Mouse (Mus musculus): ENCODE data around the gene A630095N17Rik. TPM values are rescaled to one million over a fixed set of nuclear protein-coding genes. Genes with fewer than 3 reads are reported as not detected.
A peak's percentile ranks its signal among the peaks of the same experiment; 100 is the strongest.

Gene A630095N17Rik
- polyA plus RNA-seq, 1 experiment, result not detected

DNA sequence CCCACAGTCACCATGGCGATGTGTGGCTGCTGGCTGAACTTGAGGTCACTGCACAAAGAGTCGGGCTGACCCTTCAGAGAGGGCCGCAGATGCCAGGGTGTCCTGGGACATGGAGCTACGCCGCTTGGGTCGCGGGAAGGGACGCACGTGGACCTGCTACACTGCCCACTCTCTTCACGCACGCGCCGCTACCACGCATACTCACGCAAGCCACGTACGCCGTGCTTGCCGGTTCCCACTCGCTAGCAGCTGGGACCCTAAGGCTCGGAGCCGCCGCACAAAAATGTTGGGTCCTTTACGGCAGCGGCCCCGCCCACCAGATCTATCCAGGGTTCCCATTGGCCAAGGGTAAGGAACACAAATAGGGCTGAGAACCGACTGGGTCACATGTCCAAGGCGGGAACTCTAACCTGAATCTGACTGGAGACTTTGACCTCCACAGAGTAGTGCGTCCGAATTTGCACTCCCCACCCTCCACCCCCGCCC is 51.8 kb downstream of the A630095N17Rik start, which contains the start of gene Abcb6:
Gene Abcb6, minus strand, starts transcription at position 288 of the 486 bp plus-strand sequence.
- Histone ChIP-seq H3K4me3 (replicated peaks; ENCODE audit: insufficient read depth, low read depth, low read length) (peak within 1 kb of the TSS; percentile 70), H3K27ac (ENCODE audit: insufficient read depth, low read length) (no peak within 1 kb of the TSS), H3K27me3 (ENCODE audit: control insufficient read depth, insufficient read depth, low read length) (no peaks in the 10 kb centered on the region), H3K4me1 (ENCODE audit: control insufficient read depth, insufficient read depth, low read length) (peaks cover 8% of the 10 kb centered on the region)
- WGBS, result 1% methylated on average over 31 of the region's 31 CpGs
- DNase-seq, result peak; percentile 83
- TF ChIP-seq CTCF (IDR thresholded peaks at IDR 0.05; ENCODE audit: borderline replicate concordance, insufficient read depth, low read depth, low read length) (no peak), POLR2A (IDR thresholded peaks at IDR 0.05; ENCODE audit: borderline replicate concordance, insufficient read depth, low read length) (peak; percentile 41; the same call in 1 of the 2 replicates)

DNA sequence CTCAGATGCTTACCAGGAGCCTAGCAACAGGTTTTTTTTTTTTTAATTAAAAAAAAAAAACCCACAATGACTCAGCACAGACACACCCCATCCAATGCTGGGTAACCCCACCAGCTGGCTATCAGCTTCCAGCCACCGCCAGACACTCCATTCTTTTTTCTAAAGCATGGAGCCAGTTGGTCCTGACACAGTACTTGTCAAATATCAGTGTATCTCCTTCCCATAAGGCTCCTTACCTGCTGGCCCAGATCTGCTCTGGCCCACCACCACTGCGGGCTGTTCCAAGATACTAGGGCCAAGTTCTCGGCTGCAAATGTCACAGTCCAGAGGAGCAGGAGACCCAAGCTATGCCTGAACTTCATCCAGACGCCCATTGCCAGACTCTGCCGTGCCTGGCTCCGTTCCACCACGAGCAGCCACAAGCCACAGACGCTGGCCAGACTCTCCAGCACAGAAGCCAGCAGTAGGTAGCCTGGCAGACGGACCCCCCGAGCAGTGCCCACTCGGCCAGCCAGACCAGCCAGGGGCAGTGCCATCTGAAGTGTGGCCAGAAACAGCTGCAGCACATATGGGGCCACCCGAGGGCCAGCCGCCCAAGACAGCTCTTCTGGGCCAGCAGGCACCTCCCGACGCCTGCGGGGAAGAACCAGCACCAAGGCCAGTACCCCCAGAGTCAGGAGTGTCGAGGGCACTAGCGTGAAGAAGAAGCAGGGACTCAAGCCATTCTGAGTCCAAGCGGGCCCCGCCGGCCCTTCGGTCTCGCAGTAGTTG is 52.4 kb downstream of the A630095N17Rik start:
- TF ChIP-seq CTCF (IDR thresholded peaks at IDR 0.05; ENCODE audit: borderline replicate concordance, insufficient read depth, low read depth, low read length), result no peak
- no peak for TF ChIP-seq POLR2A (IDR thresholded peaks at IDR 0.05; ENCODE audit: borderline replicate concordance, insufficient read depth, low read length)
- peak; percentile 63 to 69 for DNase-seq
- Histone ChIP-seq H3K4me3 (replicated peaks; ENCODE audit: insufficient read depth, low read depth, low read length) (peak overlapping the region; percentile 70), H3K27me3 (ENCODE audit: control insufficient read depth, insufficient read depth, low read length) (no peaks in the 10 kb centered on the region), H3K27ac (ENCODE audit: insufficient read depth, low read length) (no peak overlapping the region), H3K4me1 (ENCODE audit: control insufficient read depth, insufficient read depth, low read length) (peaks cover 3% of the 10 kb centered on the region; the same call in 1 of the 2 replicates)
- WGBS, result 1% methylated on average over 23 of the region's 23 CpGs

Other genes with a start within 250 kb of the A630095N17Rik start
- gene Nhej1, start 106.9 kb downstream of the A630095N17Rik start, polyA plus RNA-seq (2012; rRNA removed), result 1.8 and 2.8 TPM in 2 replicates
- gene Slc23a3, start 98.2 kb downstream of the A630095N17Rik start, polyA plus RNA-seq (2012; rRNA removed), result not detected in 2 replicates
- 39.0 and 41.4 TPM in 2 replicates for gene Cnppd1, start 89.4 kb downstream of the A630095N17Rik start, polyA plus RNA-seq (2012; rRNA removed)
- 261 and 276 TPM in 2 replicates for gene Retreg2, start 89.3 kb downstream of the A630095N17Rik start, polyA plus RNA-seq (2012; rRNA removed)
- gene Zfand2b, start 63.5 kb downstream of the A630095N17Rik start, polyA plus RNA-seq (2012; rRNA removed), result 58.0 and 61.6 TPM in 2 replicates
- 19.2 and 22.4 TPM in 2 replicates for gene Abcb6, start 51.7 kb downstream of the A630095N17Rik start, polyA plus RNA-seq (2012; rRNA removed)
- 41.0 and 44.6 TPM in 2 replicates for gene Ankzf1, start 40.0 kb downstream of the A630095N17Rik start, polyA plus RNA-seq (2012; rRNA removed)
- 120 and 128 TPM in 2 replicates for gene Atg9a, start 39.9 kb downstream of the A630095N17Rik start, polyA plus RNA-seq (2012; rRNA removed)
- gene Glb1l, start 21.3 kb downstream of the A630095N17Rik start, polyA plus RNA-seq (2012; rRNA removed), result 10.8 TPM in 2 replicates
- 161 and 167 TPM in 2 replicates for gene Stk16, start 21.3 kb downstream of the A630095N17Rik start, polyA plus RNA-seq (2012; rRNA removed)
- gene Tuba4a, start 12.2 kb downstream of the A630095N17Rik start, polyA plus RNA-seq (2012; rRNA removed), result 385 and 391 TPM in 2 replicates
- gene Dnajb2, start 4.3 kb upstream of the A630095N17Rik start, polyA plus RNA-seq (2012; rRNA removed), result 139 and 153 TPM in 2 replicates
- 172 and 180 TPM in 2 replicates for gene Ptprn, start 32.4 kb upstream of the A630095N17Rik start, polyA plus RNA-seq (2012; rRNA removed)
- 226 and 275 TPM in 2 replicates for gene Resp18, start 46.3 kb upstream of the A630095N17Rik start, polyA plus RNA-seq (2012; rRNA removed)
- gene Dnpep, start 85.9 kb upstream of the A630095N17Rik start, polyA plus RNA-seq (2012; rRNA removed), result 87.0 and 87.1 TPM in 2 replicates
- 2.0 and 2.1 TPM in 2 replicates for gene Des, start 128.2 kb upstream of the A630095N17Rik start, polyA plus RNA-seq (2012; rRNA removed)
- 122 and 143 TPM in 2 replicates for gene Speg, start 143.2 kb upstream of the A630095N17Rik start, polyA plus RNA-seq (2012; rRNA removed)
- gene Gmppa, start 203.8 kb upstream of the A630095N17Rik start, polyA plus RNA-seq (2012; rRNA removed), result 155 and 187 TPM in 2 replicates
- 2.1 and 2.8 TPM in 2 replicates for gene Asic4, start 218.3 kb upstream of the A630095N17Rik start, polyA plus RNA-seq (2012; rRNA removed)
- 88.3 and 92.6 TPM in 2 replicates for gene Chpf, start 247.2 kb upstream of the A630095N17Rik start, polyA plus RNA-seq (2012; rRNA removed)
- gene Tmem198, start 247.4 kb upstream of the A630095N17Rik start, polyA plus RNA-seq (2012; rRNA removed), result 41.3 and 46.6 TPM in 2 replicates